Mouse (Mus musculus) neutrophil, adult 5-6 weeks (primary cell): ENCODE results near the gene Sh3rf3. TPM values are rescaled to one million over a fixed set of nuclear protein-coding genes. Genes with fewer than 3 reads are reported as not detected.

Experiments
- ATAC-seq: fragments of 151-379, 151-347 bp; 2 replicates; pipeline ENCODE4 v1.8.0; 2017; ENCODE audit warnings: mild to moderate bottlenecking, moderate TSS enrichment; ENCODE audit not compliant: insufficient number of reproducible peaks, poor library complexity, low FRiP score, severe bottlenecking; ENCODE audit errors: extremely low read depth
- total RNA-seq: library from RNA; stranded (forward); fragments of 200-1000 nt; gene quantifications from 2 replicates; pipeline ENCODE4 v1.2.3, GENCODE M21; 2017

The Sh3rf3 gene
- total RNA-seq, 1 experiment from 2014 or later: not detected

GRCm38 (mm10) chr10:58843100-58843499 lies 29.9 kb downstream of the Sh3rf3 start:
- no peak for ATAC-seq

DNA sequence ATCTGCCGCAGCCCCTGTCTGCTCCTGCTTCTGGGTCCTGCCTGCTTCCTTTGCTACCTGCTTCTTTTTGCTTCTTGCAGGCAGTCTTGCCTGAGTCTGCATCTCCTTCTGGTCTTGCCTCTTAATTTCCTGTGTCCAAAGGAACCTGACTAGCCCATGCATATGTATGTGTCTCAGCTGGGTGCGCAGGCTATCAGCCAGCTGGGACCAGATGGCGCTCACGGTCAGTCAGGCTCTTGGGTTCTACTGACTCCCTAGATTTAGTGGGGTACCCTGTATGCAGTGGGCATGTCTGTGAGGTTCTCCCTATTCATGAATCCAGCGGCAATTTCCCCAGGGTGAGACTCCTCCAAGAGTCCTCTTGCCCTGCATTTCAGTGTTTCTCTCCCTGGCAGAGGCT lies 35.0 kb downstream of the Sh3rf3 start:
- ATAC-seq: no peak

DNA sequence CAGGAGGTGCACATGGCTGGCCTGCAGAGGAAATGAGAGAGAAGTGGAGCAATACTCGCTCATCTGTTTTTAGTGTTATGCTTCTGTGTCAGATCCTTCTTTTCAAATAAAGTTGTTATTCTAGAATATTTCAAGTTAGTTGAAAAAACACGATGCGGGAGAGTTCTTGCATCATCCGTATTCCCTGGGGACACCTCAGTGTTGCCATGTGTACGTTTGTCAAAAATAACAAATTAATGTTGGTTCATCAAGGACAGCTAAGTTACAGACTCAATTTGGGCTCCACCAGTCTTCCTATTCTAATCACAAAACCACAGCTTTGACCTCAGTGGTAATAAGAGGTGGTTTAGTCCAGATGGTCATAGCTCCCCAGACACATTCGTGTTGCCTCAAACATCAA lies 35.4 kb downstream of the Sh3rf3 start:
- ATAC-seq: no peak

DNA sequence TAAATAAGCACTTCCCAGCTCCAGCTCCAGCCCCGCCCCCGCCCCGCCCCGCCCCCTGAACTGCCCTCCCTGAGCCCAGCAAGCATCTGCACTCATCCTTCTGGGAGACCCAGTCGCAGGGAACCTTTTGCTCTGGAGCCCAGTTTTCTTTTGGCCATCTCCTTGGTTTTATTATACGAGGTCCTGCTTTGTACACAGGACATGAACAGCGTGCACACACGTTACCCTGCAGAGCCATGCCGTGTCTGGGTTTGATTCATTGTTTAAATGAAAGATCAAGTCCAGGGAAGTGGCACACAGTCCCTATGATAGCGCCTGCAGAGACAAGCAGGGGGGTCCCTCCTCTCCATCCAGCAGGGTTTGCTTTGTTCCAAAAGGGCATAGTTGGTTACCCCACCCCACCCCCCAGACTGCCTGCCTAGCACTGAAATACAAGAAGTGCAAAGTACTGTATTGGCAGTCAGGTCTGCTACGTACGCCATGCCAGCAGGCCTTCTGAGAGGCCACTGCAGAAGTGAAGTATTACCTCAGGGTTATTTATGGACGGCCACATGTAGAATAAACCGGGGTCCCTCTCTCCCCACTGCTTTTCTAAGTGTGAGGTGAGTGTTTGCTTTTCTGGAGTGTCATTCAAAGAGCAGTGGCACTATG lies 41.5 kb downstream of the Sh3rf3 start:
- no peak for ATAC-seq

- no peak for ATAC-seq
Observed at GRCm38 (mm10) chr10:58855199-58855751, 42.1 kb downstream of the Sh3rf3 start.

DNA sequence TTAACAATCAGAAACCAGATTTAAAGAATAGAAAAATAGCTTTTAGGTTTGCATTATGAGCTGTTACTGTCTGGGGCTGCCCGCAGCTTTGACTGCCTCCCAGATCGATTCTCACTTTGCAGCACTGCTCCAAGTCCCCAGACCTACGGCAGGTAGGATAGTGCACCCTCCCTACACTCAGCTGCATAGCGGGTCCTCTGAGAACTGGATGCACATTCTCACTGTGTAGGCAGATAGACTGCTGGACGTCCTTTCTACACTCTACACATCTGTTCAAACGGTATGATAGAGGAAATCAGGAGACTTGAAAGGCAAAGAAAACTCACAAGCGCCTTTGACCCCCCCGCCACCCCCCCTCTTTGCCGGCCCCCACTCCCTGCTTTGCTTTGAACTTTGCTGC lies 42.7 kb downstream of the Sh3rf3 start:
- no peak for ATAC-seq

GRCm38 (mm10) chr10:58856742-58857141 lies 43.6 kb downstream of the Sh3rf3 start:
- no peak for ATAC-seq

DNA sequence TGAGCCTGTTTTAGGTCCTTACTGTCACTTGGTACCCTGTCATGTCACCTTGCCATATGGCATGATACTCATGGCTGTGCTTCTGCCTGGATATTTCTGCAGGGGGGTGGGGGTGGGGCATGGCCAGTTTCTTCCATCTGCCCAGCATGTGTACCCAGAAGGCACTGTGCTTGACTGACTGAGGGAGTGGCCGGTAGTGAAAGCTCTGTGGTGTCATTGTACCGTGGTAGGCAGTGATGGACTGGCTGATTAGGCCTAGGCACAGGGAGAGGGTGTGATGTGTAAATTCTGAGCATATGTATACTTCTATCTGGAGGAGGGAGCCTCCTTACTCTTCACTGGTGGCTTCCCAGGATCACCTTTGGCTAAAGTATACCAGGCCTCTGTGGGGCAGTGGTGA lies 51.6 kb downstream of the Sh3rf3 start:
- ATAC-seq: no peak

- ATAC-seq: no peak
Observed at GRCm38 (mm10) chr10:58867536-58867935, 54.4 kb downstream of the Sh3rf3 start.

DNA sequence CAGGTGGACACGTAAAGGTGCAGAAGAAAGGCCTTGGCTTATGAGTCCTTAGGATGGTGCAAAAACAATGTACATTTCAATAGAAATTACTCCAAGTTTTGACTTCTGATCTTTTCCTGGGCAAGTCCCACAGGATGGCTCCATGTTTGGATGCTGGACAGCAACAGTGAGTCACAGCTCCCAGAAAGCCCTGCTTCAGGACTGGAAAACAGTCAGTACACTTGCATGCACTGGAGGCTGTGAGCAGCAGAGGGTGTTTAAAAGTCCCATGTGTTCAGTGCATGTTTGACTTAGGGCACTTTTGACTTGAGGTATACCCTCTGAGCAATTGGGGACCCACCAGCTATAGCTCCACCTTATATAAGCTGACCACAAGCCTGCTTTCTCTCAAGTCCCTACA lies 56.7 kb downstream of the Sh3rf3 start:
- no peak for ATAC-seq

DNA sequence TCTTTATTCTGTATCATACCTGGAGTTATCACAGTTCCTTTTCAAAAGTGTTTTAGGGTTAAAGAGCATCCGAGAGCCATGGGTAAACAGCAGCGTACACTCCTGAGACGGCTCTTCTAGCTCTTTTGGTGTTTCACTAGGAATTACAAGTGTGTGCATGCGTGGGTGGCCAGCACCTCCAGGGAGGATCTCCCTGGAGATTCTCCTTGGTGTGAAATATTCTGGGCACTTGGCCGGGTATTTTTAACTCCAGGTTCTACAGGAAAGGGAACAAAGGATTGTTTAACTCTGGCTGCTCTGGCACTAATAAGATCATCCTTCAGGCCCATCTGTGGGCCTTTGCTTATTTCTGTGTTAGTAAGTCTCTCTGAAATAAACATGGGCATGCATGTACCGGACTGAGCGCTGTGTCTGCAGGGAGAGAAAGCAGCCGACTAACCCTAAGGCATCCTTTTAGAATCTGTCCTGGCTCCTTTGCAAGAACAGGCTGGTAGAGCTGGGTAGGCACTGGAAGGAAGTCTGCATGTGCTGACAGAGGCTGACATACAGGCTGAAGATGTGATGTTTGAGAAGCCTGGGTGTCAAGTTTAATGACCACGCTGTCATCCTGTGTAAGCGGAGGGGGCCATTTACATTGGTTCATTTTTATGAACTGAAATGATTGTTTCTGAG lies 58.1 kb downstream of the Sh3rf3 start:
- no peak for ATAC-seq

- no peak for ATAC-seq
Observed at GRCm38 (mm10) chr10:58871821-58872577, 58.8 kb downstream of the Sh3rf3 start.

DNA sequence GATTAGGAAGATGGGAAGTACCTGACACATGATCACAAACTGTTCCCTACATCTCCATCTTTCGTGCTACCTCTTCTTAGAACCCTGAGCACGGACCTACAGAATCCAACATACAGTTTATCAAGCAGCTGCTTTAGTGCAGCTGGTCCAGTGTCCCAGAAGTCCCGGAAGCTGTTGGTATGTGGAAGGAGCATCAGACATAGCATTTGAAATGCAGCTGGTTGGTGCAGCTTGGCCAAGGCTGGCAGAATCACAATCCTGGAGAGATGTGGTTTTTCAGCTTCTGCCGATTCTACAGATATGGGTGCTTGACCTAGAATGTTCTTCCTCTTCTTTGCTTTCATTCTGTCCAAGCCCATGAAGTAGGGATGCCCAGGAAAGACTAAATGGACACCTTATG lies 64.7 kb downstream of the Sh3rf3 start:
- no peak for ATAC-seq

DNA sequence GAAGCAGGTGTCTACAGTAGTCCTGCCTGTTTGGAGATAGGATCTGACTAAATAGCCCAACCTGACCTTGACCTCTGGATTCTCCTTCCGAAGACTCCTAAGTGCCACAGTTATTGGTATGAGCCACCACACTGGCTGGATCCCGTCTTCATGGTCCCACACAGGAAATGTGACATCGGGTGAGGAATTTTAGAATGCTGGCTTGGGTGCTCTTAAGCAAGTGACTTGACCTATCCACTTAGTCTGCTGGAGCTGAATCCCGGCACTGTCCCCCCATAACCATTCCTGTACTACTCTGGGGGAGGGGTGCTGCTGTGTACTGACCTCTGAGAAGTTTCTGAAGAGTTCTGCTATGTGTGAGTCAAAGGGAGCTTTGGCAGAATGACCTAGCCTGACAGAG lies 65.5 kb downstream of the Sh3rf3 start:
- no peak for ATAC-seq

- ATAC-seq: no peak
Observed at GRCm38 (mm10) chr10:58882741-58883140, 69.6 kb downstream of the Sh3rf3 start.

DNA sequence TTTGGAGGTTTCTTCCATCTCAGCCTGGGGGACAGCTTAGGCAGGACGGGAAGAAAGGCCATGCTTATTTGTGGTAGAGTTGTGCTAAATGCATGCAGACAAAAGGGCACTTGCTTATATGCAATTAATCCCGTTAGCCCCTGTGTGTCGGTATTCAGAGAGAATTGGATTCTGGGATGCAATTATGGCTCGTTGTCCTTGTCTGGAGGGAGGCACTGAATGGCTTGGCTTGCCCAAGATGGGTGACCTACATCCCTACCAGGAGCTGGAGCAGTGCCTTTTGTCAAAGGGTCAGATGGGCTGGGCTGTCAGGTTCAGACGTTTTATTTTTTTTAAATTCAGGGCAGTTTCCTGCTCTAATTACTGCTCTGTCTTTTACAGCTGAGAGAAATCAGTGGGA lies 72.2 kb downstream of the Sh3rf3 start:
- no peak for ATAC-seq

GRCm38 (mm10) chr10:58885816-58886215 lies 72.7 kb downstream of the Sh3rf3 start:
- no peak for ATAC-seq

GRCm38 (mm10) chr10:58890671-58891439 lies 77.7 kb downstream of the Sh3rf3 start:
- ATAC-seq: no peak

- no peak for ATAC-seq
Observed at GRCm38 (mm10) chr10:58895431-58895830, 82.3 kb downstream of the Sh3rf3 start.
